Mouse (Mus musculus): Measurements from ENCODE around the gene Pygo1.

The Pygo1 gene

DNA sequence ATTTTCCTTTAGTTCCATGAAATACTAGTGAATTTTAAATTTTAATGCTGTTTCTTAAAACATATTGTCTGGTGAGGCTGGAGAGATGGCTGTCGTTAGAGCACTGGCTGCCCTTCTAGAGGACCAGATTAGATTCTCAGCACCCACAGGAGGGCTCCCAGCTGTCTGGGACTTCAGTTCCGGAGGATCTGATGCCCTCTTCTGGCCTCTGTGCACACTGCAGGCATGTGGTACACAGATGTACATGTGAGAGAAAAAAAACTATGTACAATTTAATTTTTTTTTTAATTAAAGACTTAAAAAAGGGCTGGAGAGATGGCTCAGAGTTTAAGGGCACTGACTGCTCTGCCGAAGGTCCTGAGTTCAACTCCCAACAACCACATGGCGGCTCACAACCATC is 9.9 kb downstream of the Pygo1 start:
- in situ Hi-C loops (cut with MboI) = no loop called here

DNA sequence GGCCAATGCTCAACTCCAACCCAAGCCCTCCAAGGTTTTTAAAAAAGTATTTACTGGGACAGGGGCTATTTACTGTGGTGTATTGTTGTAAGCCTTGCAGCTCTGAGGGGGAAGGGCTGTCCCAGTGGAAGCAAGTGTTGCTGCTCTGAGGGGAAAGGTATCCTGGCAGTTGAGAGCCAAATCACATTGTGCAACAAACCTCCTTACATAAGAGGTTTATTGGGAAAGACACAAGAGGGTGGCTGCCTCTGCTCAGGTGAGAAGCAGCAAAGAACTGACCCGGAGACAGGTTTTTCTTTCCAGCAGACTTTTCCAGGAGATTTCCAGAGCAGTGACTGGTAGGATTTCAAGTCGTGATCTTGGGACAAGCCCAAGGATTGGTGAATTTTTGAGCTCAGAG is 10.9 kb downstream of the Pygo1 start:
- in situ Hi-C loops (cut with MboI) = no loop called here

DNA sequence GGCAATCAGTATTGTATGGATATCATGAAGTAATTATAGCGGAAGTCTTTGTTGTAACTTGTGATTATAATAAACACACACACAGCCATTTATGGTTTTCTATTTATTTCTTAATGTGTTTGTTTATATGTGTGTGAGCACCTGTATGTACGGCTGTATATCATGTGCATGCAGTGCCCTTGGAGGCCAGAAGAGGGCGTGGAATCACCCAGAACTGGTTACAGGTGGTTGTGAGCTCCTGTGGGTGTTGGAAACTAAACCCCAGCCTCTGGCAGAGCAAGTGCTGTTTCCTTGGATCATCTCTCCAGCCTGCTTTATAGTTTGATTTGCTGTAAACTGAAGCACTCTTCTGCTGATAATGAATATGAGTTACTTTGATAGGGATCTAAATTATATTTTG is 18.0 kb downstream of the Pygo1 start:
- in situ Hi-C loops (cut with MboI) = no loop called here

DNA sequence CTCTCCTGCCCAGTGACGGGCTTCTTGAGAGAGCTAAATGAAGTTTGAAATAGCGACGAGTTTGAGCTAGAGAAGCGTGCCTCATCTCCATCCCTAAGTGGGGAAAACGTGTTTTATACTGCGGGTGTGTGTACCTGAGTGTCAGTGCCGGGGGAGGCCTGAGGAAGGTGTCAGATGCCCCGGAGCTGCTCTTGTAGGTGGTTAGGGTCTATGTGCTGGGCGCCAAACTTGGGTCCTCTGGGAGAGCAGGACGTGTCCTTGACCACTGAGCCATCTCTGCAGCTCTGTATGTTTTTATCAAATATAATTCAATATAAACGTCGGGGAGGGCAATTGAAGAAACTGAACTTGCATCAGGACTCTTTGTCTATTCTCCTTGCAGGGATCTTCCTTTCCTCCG is 18.8 kb downstream of the Pygo1 start:
- in situ Hi-C loops (cut with MboI) = no loop called here

DNA sequence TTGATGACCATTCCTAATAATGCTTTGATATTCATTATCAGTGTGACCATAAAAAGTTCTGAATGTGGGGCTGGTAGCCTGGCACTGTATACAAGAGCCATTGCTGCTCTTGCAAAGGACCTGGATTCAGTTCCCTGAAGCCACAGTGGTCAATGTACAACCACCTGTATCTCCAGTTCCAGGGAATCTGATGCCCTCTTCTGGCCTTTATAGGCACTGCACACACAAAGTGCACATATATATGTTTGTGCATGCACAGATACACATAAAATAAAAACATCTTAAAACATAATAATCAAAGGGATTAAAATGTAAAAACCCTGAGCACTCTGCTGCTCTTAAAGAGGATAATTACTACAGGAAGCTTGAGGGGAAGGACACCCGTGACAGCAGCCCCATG is 21.6 kb downstream of the Pygo1 start:
- in situ Hi-C loops (cut with MboI) = no loop called here

DNA sequence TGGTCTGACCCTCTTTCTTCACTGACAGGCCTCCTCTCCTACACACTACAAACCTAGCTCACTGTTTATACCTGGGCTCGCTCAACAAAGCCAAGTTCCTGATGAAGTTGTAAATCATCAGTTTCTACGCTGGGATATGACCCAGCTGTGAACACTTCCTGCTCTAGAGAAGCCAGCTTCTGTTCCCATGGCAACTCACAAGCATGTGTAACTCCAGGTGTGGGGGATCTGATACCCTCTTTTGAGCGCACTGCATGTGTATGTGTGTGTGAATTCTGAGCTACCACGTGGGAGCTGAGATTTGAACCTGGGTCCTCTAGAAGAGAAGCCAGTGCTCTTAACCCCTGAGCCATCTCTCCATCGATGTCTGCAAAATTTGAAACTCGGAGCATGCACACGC is 24.1 kb downstream of the Pygo1 start:
- in situ Hi-C loops (cut with MboI) = no loop called here

DNA sequence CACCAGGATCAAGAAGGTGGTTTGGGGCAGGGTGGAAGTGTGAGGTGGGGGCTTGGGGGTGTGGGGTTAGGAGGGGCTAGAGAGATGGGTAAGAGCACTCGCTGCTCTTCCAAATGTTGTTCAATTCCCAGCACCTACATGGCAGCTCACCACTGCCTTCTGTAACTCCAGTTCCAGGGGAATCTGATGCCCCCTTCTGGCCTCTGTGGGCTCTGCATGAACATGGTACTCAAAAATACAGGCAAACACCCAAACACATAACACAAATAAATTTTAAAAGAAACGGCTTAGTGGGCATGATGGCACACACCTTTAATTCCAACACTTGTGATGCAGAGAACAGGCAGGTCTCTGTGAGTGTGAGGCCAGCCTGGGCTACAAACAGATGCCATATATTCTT is 29.3 kb downstream of the Pygo1 start:
- in situ Hi-C loops (cut with MboI) = no loop called here

DNA sequence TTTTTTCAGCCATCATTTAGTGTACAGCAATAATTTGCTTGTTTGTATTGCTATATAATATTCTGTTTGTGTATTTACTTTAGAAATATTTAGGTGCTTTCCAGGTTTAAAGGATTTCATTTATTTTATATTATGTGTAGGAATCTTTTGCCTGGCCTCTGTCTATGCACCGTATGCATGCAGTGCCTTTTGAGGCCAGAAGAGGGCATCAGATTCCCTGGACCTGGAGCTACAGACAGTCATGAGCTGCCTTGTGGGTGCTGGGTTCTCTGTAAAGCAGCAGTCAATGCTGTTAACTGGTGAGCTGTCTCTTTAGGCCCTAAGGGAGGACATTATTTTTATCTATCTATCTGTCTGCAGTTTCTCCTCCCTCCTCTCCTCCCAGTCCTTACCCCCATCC is 30.1 kb downstream of the Pygo1 start:
- in situ Hi-C loops (cut with MboI) = no loop called here

DNA sequence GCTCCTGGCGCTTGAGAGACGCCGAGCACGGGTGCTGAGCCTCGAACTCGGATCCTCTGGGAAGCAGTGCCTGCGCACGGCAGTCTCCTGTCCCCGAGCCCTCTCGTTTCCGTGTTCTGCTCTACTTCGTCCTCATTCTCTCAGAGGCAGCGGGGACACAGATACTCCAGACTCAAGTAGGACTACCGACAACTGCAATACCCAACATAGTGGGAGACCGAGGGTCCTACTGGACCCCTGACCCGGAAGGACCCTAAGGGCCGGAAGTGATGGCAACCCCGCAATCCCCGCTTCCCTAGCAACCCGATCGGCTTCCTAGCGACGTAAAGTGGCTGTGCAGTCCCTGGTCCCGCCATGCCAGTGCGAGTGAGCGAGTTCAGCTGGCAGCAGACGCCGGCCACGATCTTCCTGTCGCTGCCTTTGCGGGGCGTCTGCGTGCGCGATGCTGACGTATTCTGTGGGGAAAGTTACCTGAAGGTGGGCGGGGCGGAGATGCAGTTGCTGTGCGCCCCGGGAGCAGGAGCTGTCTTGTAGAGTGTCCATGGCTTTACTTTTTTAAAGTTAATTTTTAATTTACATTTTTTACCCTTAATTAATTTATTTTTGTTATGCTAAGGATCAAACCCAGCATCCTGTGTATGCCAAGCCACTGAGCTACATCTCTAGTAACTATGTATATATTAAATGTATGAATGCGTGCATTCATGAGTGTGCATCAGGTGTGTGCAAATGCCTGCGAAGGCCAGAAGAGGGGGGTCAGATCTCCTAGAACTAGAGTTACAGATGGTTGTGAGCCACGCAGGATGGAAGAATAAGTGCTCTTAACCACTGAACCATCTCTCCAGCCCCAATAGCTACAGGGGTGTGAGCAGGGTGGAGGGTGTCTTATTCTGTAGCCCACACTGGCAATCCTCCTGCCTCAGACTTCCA is 33.3 kb downstream of the Pygo1 start, which contains the start of the genes Dyx1c1 and Gm44503:
Dyx1c1 (plus strand) TSS at position 265 of the 930 bp plus-strand sequence.
Gm44503 (plus strand) TSS at position 332 of the 930 bp plus-strand sequence.
- in situ Hi-C loops (cut with MboI) = no loop called here

DNA sequence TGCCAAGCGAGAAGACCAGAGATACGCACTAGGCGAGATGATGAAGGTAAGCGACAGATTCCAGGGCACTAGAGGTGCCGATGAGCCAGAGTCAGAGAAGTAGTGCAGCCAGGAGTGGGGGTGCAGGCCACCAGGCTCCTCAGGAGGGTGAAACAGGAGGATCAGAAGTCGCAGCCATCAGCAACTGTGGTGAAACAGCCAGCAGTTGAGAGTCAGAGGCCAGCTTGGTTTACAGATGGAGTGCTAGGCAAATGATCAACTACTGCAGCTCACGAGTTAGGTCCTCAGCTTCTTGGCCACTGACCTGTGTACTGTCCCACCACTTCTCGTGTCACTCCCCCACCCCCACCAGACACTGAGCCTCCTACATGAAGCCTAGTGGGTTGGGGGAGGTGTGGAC is 35.9 kb downstream of the Pygo1 start:
- in situ Hi-C loops (cut with MboI) = loop anchor here (10.0 kb wide), 1 partner anchor 133 kb away; no protein-coding TSS in a partner anchor

DNA sequence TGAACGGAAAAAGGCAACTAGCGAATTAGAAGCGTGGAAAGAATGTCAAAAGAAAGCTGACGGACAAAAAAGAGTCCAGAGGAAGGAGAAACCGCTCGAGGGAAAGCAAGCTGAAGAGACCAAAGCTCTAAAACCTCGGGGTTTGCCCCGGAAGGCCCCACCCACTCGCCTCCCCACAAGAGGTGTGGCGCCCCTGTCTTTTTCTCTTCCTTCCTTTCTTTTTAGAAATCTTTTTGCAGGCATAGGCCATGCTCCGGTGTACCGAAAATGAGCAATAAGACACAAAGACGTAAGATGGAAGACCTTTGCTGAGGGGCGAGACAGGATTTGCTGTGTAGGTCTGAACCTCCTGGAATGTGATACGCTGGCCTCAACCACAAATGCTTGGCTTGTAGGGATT is 36.5 kb downstream of the Pygo1 start:
- in situ Hi-C loops (cut with MboI) = loop anchor here (10.0 kb wide), 1 partner anchor 133 kb away; no protein-coding TSS in a partner anchor

DNA sequence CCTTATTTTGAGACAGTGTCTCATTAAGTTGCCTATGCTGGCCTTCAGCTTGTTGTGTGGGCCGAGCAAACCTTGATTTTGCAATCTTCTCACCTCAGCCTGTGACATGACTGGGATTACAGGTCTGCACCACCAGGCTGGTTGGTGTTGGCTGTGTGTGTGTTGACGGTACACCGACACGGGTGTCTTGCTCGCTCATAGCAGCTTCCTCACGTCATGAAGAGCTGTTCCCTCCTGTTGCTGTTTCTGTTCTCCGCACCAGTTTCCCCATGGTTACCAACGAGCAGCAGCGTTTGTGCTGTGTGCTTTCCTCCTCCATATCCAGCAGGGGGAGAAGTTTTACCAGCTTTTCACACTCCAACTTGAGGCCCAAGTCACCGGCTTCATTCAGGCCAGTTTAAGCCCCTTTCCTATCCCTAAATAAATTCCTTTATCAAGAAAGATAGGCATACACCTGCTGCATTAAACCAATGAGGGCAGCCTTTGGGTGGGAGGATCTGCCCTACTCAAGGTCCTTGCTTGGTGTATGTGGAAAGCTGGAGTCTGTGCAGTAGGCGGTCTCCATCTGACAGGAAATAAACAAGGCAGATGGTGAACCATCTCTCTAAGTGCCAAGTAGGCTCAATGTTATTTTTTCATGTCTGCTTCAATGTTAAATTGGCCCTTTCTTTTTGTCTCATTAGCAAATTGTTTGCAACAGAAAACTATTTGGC is 43.1 kb downstream of the Pygo1 start:
- in situ Hi-C loops (cut with MboI) = loop anchor here (10.0 kb wide), 1 partner anchor 126 kb away; no protein-coding TSS in a partner anchor

DNA sequence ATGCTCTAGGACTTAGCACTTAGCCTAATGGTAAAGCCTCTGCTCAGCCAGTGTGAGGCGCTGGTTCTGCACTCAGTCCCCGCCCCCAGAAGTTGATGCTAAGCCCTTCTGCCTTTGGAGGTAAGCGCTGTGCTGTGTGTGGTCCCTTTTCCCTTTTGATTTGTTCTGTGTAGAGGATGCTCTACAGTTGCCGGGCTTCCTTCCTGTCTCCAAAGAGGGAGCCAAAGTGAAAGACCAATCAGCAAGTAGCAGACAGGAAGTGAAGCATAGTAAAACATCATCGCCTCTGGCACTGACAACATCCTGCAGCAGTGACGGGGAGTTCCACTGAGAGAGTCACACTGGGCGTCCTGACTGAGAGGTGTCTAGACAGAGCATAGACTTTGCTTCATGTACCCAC is 44.4 kb downstream of the Pygo1 start:
- in situ Hi-C loops (cut with MboI) = loop anchor here (10.0 kb wide), 1 partner anchor 125 kb away; no protein-coding TSS in a partner anchor

DNA sequence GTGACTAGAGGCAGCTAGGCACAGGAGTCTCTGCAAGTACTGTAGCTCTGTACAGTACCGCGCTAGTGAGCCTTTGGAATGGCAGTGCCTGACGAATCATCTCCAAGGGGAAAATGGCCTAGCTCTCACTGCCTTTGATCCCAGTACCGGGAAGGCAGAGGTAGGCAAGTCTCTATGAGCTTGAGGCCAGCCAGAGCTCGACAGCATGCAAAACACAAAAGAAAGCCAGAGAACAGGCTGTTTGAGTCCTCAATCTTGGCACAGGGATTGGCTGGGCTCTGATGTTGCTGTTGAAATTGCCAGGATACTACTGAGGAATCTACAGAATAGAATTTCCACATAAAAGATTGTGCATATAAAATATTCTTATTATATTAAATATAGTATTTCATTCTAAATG is 47.0 kb downstream of the Pygo1 start:
- in situ Hi-C loops (cut with MboI) = no loop called here

DNA sequence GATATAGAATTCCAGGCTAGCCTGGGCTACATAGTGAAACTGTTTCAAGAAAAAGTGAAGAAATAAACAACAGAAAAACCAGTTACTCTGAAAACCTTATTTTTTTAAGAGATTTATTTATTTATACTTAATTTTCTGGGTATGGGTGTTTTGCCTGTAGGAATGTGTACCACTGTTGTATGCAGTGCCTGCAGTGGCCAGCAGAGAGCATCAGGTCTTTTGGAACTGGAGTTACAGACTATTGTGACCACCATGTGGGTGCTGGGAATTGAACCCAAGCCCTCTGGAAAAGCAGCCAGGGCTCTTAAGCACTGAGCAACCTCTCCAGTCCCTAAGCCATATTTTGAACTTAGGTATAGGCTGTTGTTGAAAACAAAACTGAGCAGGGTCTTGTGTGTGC is 47.5 kb downstream of the Pygo1 start:
- in situ Hi-C loops (cut with MboI) = no loop called here

DNA sequence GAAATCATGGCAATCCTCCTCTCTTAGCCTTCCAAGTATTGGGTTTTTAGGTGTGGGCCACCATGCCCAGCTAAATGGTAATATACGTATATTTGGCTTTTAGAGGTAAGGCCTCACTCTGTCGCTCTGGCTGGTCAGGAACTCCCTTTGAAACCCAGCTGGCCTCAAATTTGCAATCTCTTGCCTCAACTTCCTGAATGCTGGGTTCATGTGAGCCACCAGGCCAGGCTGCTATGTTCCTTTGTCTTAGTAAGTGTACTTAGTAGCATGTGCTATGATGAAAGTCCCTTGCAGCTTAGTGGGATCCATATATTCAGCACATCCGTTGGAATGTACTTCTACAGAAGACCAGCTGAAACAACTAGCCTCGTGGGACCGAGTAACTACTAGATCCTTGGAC is 49.3 kb downstream of the Pygo1 start:
- in situ Hi-C loops (cut with MboI) = no loop called here

DNA sequence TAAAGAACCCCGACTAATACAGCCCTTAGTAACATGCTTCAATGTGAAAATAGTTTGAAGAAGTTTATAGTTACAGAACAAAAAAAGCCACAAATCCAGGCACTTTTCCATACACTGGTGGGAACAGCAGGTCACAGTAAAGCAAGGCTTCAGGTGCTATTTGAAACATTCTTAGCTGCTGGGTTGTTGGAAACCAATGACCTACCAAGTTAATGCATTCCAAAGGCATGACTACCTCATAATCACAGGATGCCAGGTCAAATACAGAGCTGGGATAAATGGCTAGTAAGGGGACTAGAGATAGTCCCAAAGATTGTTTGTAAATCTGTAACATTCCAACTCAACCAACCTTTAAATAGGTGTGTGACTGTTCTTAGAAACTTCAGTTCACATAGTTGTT is 49.8 kb downstream of the Pygo1 start:
- in situ Hi-C loops (cut with MboI) = no loop called here

DNA sequence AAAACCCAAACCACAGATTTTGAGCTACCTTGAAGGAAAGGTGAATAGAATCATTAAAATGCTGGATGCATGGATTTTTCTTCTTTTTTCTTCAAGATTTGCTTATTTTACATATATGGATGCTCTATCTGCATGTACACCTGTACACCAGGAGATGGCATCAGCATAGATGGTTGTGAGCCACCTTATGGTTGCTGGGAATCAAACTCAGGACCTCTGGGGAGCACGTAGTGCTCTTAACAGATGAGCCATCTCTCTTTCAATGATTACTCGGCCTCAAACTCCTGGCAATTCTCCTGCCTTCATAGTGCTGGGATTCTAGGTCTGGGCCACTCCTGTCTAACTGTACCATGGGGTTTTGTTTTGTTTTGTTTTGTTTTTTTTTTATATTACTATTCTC is 57.6 kb downstream of the Pygo1 start:
- in situ Hi-C loops (cut with MboI) = no loop called here

DNA sequence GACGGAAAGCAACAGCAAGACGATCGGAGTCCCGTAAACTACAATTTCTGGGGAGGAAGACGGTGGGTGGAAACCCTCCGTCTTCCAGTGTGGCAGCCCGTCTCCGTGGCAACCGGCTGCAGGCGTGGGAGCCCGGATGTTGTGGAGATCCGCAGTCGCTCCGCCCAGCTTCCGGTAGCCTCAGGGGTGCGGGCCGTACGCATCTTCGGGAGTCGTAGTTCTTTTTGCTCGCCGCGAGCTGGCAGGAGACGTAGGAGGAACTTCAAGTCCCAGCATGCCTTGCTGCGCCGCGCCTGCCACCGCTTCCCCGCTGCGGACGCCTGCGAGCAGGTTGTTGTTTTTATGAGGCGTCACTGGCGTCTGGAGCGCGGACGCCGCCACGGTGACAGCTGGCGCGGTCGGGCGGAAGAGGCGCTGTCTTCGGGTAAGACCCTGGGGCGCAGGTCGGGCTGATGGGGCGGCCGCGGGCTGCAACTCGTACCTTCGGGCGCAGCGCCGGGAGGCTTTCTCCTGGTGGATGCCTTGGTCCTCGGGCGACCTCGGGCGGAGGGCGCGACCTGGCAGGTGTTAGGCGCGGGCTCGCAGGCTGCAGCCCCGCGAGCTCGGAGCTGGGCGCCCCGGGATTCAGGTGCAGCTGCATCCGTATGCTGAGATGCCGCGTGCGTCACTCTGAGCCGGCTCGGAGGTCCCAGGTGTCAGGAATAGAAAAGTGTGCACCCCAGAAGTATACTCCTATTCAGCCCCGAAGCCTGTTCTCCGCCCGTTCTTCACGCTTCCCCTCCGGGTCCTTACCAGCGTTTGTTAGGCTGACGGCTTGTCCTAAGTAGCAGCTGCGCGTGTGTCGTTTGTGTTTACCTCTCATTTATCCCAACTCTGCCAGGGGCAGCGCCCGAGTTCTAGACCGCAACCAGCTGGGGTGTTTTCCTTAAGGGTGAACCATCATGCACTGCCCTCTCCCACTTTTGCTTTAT is 60.1 kb downstream of the Pygo1 start, which contains the start of the genes Ccpg1os and Ccpg1:
Ccpg1os (minus strand) TSS at position 133 of the 971 bp plus-strand sequence.
Ccpg1 (plus strand) TSS at position 180 of the 971 bp plus-strand sequence.
- in situ Hi-C loops (cut with MboI) = no loop called here

DNA sequence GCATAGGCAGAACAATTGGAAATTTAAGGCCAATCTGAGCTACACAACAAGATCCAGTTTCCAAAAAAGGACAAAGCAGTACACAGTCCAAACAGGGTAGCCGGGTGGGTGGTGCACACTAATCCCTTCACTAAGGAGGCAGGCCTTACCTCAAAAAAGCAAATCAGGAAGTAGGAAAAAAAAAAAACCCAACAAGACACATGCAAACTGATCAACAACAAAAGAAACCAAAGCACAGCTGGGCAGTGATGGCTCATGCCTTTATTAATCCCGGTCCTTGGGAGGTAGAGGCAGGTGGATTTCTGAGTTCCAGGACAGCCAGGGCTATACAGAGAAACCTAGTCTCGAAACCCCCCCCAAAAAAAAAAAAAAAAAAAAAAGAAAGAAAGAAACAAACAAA is 62.3 kb downstream of the Pygo1 start:
- in situ Hi-C loops (cut with MboI) = no loop called here

DNA sequence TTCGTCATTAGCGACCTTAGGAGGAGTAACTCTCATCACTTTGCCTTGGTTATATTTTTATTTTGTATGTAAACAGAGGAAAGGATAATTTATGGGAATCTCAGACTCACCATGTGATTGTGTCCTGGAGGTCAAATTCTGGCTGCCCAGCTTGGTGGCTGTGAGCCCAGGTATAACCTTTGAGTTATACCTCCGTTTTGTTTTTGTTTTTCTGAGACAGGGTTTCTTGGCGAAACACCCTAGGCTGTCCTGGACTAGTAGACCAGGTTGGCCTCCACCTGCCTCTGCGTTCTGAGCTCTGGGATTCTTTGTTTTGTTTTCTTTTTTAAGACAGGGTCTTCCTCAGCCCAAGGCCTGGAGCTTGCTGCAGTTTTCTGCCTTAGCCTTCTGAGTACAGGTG is 63.3 kb downstream of the Pygo1 start:
- in situ Hi-C loops (cut with MboI) = no loop called here

All from mature B cell (primary cell).